Mouse (Mus musculus) heart, adult 2 months (tissue): ENCODE measurements around the gene Tapbp.

Source experiments
- CTCF ChIP-seq: fragments of 200-600 bp; IDR thresholded peaks from 2 replicates; pipeline ENCODE4 v1.8.1; 2022; ENCODE audit warnings: antibody characterized with exemption, mild to moderate bottlenecking, moderate library complexity
- POLR2A ChIP-seq: fragments of 200-500 bp; IDR thresholded peaks from 2 replicates; pipeline ENCODE4 v1.6.1; 2011; ENCODE audit warnings: mild to moderate bottlenecking, low read depth, low read length, control low read depth; ENCODE audit not compliant: insufficient read depth

DNA sequence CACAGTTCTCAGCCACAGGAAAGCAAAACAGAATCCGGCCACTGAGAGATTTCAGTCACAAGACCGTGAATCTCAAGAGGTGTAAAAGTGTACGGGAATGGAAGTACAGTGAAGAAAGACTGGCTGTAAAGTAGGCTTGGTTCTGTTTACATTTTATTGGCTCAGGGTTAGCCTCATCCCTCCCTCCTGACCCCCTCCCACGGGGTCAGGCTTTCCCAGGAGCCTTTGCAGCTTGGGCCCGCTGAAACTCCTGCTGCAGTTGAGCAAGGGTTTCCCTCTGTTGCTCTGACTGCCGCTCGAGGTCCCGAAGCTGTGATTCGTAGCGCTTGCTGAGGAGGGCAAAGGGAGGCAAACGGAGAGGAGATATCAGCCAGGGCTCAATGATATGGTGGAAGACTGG, 23.1 kb downstream of the Tapbp start:
- no peak for TF ChIP-seq POLR2A
- no peak for TF ChIP-seq CTCF
